Mouse (Mus musculus) erythroid progenitor cell, adult 5-6 weeks (primary cell): Measurements from ENCODE around the gene Gmds. TPM values are rescaled to one million over a fixed set of nuclear protein-coding genes. Genes with fewer than 3 reads are reported as not detected.

Experiments
- ATAC-seq: replicated peaks from 2 replicates; pipeline ENCODE4 v1.8.0; 2016; ENCODE audit warnings: moderate number of reproducible peaks, mild to moderate bottlenecking, moderate TSS enrichment, inconsistent platforms; ENCODE audit not compliant: poor library complexity, low FRiP score, severe bottlenecking
- total RNA-seq, 2 experiments: library from RNA; stranded (forward) in 1 of 2; stranded (reverse) in 1 of 2; fragments of 150-400 nt in 1 of 2; fragments of 186-747, 209-891 nt in 1 of 2; gene quantifications; 2 replicates each; pipeline versions ENCODE4 v1.2.3 to v1.2.4; 2015 to 2017; ENCODE audit warnings: low replicate concordance in 2 of 2

Gmds gene
- total RNA-seq, 2 experiments from 2014 or later, result 4.3 to 4.6 TPM

- ATAC-seq, result no peak
Observed at GRCm38 (mm10) chr13:31827820-31828332, 510.7 kb downstream of the Gmds start.

DNA sequence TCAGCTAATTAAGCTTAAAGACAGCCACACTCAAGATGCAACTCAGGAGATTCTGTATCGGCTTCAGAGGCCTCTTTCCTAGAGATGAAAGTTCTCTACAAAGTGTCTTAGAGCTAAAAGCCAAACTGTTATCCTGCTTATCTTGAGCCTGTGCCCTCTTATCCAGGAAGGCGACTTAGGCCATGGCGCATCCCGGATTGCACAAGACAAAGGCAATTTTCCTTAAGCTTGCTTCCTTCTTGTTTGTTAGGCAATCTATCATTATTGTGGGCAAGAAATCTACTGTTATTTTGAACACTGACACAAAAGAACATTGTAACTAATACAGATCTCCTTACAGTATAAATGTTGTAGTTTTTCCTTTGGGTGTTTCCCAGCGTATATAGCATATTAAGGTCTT, 511.4 kb downstream of the Gmds start:
- ATAC-seq, result no peak

GRCm38 (mm10) chr13:31825180-31825579, 513.4 kb downstream of the Gmds start:
- no peak for ATAC-seq

GRCm38 (mm10) chr13:31823316-31823715, 515.2 kb downstream of the Gmds start:
- no peak for ATAC-seq

GRCm38 (mm10) chr13:31821050-31821449, 517.5 kb downstream of the Gmds start:
- no peak for ATAC-seq

DNA sequence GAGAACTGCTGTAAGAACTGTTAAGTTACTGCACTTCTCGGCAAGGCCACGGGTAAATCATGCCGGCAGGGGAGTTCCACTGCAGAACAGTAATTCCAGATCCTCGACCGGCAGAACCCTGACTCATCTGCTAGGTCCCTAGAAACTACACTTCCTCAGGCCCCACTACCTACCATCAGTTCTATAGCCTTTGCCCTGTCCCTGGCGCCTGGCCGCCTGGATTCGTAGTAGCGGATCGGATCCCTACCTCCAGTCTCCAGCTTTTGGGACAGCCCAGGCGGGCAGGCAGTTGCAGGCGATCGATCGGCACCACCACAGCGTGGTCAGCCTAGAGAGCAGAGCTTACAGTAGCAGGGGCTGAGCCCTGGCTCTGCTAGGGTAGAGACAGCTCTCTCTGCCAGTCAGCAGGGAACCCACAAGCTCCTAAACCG, 517.9 kb downstream of the Gmds start:
- no peak for ATAC-seq

GRCm38 (mm10) chr13:31819664-31820405, 518.7 kb downstream of the Gmds start:
- peak; percentile 23; the same call in 1 of the 2 replicates for ATAC-seq

GRCm38 (mm10) chr13:31818337-31818736, 520.2 kb downstream of the Gmds start:
- no peak for ATAC-seq

GRCm38 (mm10) chr13:31815383-31816003, 523.0 kb downstream of the Gmds start:
- ATAC-seq, result no peak

- ATAC-seq, result no peak
Observed at GRCm38 (mm10) chr13:31812701-31813100, 525.8 kb downstream of the Gmds start.

- no peak for ATAC-seq
Observed at GRCm38 (mm10) chr13:31811542-31812021, 527.0 kb downstream of the Gmds start.

DNA sequence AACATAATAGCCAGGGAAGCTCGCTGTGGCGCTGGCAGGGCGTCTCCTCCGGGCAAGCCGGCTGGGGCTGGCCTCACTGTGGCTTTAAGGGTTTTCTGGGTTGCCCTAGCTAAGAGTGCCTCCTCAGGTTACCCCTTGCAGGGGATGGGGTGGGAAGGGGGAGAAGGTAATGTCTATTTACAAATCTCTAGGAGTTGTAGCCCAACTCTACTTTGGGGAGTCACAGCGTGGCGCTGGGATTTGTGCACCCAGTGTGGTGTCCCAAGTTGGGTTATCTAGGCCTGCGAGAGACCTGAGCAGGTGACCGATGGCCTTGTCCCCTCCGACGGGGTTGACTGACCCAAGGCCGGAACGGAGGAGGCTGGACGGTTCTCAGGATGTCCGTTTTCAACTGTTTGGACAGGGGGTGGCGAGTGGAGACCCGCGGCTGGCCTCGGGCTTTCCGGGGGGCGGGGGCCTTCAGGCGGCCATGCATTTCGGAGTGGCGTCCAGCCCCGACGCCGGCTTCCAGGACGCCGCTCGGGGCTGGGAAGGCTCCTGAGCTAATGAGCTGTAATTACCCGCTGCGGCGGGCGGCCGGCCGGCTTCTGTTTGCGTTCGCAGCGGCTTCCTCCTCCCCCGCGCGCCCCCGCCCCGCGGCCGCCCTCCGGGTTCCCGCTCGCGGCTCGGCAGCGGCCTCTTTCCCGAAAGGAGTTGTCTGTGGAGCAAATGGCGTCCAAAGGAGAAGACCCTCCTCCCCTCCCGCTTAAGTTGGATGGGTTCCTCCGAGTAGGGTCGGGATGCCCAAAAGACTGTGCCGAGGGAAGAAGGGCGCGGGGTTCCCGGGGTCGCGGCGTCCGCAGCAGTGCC, 527.6 kb downstream of the Gmds start:
- no peak for ATAC-seq

DNA sequence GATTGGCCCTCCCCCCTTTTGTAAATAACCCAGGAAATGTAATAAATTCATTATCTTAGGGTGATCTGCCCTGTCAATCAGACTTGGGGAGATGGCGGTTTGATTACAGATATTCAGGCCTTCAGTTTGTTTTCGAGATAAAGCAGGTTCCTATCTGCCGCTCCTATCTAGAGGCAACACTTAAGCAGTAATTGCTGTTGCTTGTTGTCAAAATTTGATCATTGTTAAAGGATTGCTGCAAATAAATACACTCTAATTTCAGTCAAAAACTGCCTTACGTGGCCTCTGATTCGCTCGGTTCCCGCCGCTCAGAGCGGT, 528.2 kb downstream of the Gmds start:
- ATAC-seq, result no peak

GRCm38 (mm10) chr13:31809701-31810100, 528.8 kb downstream of the Gmds start:
- ATAC-seq, result no peak

GRCm38 (mm10) chr13:31808804-31809420, 529.6 kb downstream of the Gmds start:
- no peak for ATAC-seq

DNA sequence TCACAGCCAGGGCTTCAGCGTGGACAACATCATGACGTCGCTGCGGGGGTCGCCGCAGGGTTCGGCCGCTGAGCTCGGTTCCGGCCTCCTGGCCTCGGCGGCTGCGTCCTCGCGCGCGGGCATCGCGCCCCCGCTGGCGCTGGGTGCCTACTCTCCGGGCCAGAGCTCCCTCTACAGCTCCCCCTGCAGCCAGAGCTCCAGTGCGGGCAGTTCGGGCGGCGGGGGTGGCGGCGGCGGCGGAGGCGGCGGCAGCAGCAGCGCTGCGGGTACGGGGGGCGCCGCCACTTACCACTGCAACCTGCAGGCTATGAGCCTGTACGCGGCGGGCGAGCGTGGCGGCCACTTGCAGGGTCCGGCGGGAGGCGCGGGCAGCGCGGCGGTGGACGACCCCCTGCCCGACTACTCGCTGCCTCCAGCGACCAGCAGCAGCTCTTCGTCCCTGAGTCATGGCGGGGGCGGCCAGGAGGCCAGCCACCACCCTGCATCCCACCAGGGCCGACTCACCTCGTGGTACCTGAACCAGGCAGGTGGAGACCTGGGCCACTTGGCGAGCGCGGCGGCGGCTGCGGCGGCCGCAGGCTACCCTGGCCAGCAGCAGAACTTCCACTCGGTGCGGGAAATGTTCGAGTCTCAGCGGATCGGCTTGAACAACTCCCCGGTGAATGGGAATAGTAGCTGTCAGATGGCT, 530.3 kb downstream of the Gmds start:
- no peak for ATAC-seq

GRCm38 (mm10) chr13:31807736-31808115, 530.8 kb downstream of the Gmds start:
- no peak for ATAC-seq

- no peak for ATAC-seq
Observed at GRCm38 (mm10) chr13:31806890-31807735, 531.4 kb downstream of the Gmds start.

- no peak for ATAC-seq
Observed at GRCm38 (mm10) chr13:31806428-31806832, 532.1 kb downstream of the Gmds start, which contains the start of gene Foxc1. Gene Foxc1, plus strand, starts transcription at chr13:31806633.
